Mouse (Mus musculus): ENCODE results near the gene Arhgap10. TPM values are rescaled to one million over a fixed set of nuclear protein-coding genes. Genes with fewer than 3 reads are reported as not detected.

The Arhgap10 gene
- total and polyA plus RNA-seq, 2 experiments from 2014 or later = 4.2 to 5.2 TPM

DNA sequence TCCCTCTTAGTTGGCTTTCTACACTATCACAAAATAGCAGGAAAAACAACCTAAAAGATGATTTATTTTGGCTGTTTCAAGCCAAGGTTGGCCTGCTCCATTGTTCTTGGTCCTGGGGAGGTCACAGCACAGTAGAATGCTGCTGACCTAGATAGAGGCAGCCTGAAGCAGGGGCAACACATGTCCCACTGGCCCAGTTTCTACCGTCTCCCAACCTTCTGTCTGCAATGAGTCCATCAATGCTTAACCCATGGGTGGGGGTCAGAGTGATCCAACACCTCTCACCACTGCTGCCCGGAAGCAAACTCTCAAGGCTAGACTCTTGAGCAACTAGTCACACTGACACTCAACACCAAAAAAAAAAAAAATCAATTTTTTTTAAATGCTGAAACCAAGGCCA is 31.0 kb downstream of the Arhgap10 start:
- ATAC-seq (no peak), DNase-seq (ENCODE audit: low spot score) (no peak)
- Histone ChIP-seq H3K4me3 (ENCODE audit: low read length) (no peak overlapping the region), H3K27me3 (ENCODE audit: insufficient read depth, low read length) (no peaks in the 10 kb centered on the region), H3K9ac (replicated peaks; ENCODE audit: low read length) (no peak overlapping the region), H3K27ac (no peak overlapping the region), H3K4me1 (ENCODE audit: insufficient read depth, low read length) (no peaks in the 10 kb centered on the region), H3K36me3 (ENCODE audit: insufficient read depth, low read length) (no peaks in the 10 kb centered on the region), H3K9me3 (ENCODE audit: low read length) (no peaks in the 10 kb centered on the region), H3K4me2 (ENCODE audit: low read depth, low read length) (no peak overlapping the region)
- TF ChIP-seq CTCF (IDR thresholded peaks at IDR 0.05; ENCODE audit: low read depth) = no peak
- WGBS = 85% methylated on average over 2 of the region's 2 CpGs

DNA sequence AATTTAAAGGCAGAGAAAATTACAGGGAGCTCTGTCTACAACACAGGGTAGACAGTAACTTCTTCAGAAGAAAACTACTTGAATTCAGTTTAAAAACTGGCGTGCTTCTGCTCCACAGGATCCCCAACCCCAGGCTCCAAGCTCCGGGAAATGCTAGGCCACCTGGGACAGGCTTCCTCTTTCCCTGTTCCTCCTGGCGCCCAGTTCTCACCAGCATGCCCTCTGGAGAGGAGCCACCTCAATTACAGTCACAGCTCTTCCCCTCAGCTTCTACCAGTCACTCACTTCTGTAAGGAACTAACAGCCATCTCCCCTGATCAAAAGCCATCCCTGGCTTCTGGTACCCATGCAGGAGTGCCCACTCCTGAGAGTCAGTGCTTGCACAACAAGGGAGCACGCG is 32.9 kb downstream of the Arhgap10 start:
- Histone ChIP-seq H3K36me3 (ENCODE audit: insufficient read depth, low read length) (no peaks in the 10 kb centered on the region), H3K9me3 (ENCODE audit: low read length) (no peaks in the 10 kb centered on the region), H3K27ac (no peak overlapping the region), H3K4me1 (ENCODE audit: insufficient read depth, low read length) (no peaks in the 10 kb centered on the region), H3K4me3 (ENCODE audit: low read length) (no peak overlapping the region), H3K9ac (replicated peaks; ENCODE audit: low read length) (no peak overlapping the region), H3K27me3 (ENCODE audit: insufficient read depth, low read length) (no peaks in the 10 kb centered on the region), H3K4me2 (ENCODE audit: low read depth, low read length) (no peak overlapping the region)
- 80% methylated on average over 5 of the region's 5 CpGs for WGBS
- no peak for ATAC-seq
- no peak for TF ChIP-seq CTCF (IDR thresholded peaks at IDR 0.05; ENCODE audit: low read depth)
- no peak for DNase-seq (ENCODE audit: low spot score)

DNA sequence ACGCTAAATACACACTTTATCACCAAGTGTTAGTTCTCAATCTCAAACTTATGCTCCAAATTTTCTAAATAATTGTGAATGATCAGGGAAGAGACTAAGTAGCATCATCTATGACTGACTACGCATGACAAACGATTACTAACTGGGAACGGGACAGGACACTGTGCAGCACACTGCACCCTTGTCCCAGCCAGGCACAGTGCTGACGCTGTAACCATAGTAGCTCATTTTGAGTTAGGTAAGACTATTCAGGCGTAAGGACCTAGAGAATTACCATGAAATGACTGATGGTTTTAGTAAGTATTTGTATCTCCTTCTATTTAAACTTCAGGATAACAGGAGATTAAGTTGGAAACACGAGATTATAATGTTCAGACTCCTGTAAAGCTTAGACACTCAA is 33.5 kb downstream of the Arhgap10 start:
- 58% methylated on average over 7 of the region's 7 CpGs for WGBS
- Histone ChIP-seq H3K4me2 (ENCODE audit: low read depth, low read length) (no peak overlapping the region), H3K4me3 (ENCODE audit: low read length) (no peak overlapping the region), H3K9ac (replicated peaks; ENCODE audit: low read length) (no peak overlapping the region), H3K9me3 (ENCODE audit: low read length) (no peaks in the 10 kb centered on the region), H3K4me1 (ENCODE audit: insufficient read depth, low read length) (no peaks in the 10 kb centered on the region), H3K36me3 (ENCODE audit: insufficient read depth, low read length) (no peaks in the 10 kb centered on the region), H3K27me3 (ENCODE audit: insufficient read depth, low read length) (no peaks in the 10 kb centered on the region), H3K27ac (no peak overlapping the region)
- DNase-seq (ENCODE audit: low spot score) (no peak), ATAC-seq (no peak; the same call in 1 of the 2 replicates)
- no peak for TF ChIP-seq CTCF (IDR thresholded peaks at IDR 0.05; ENCODE audit: low read depth)

DNA sequence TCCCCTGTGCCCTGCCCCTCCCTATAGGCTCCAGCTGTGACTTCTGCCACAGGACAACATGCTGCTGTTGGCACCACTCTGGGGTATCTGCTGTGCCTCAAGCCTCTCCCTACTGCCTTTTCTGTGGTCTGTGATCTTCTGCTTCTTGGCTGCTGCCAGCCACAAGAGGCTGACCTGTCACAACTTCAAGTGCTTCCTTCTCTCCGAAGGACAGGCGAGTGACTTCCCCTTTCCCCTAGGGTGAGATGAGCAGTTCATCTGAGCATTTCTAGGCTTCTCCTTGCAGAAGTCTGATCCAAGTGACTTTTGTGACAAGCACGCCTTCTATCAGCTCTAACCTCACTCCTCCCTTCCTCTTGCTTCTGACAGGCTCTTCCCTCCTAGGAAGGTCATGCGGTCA is 34.1 kb downstream of the Arhgap10 start:
- no peaks in the 10 kb centered on the region for H3K9me3 ChIP-seq (ENCODE audit: low read length)
- WGBS = 87% methylated on average over 4 of the region's 4 CpGs
- no peaks in the 10 kb centered on the region for H3K36me3 ChIP-seq (ENCODE audit: insufficient read depth, low read length)
- H3K4me2 ChIP-seq (ENCODE audit: low read depth, low read length) = no peak overlapping the region
- H3K9ac ChIP-seq (replicated peaks; ENCODE audit: low read length) = no peak overlapping the region
- no peaks in the 10 kb centered on the region for H3K4me1 ChIP-seq (ENCODE audit: insufficient read depth, low read length)
- no peak overlapping the region for H3K4me3 ChIP-seq (ENCODE audit: low read length)
- H3K27ac ChIP-seq = no peak overlapping the region
- no peaks in the 10 kb centered on the region for H3K27me3 ChIP-seq (ENCODE audit: insufficient read depth, low read length)
- TF ChIP-seq CTCF (IDR thresholded peaks at IDR 0.05; ENCODE audit: low read depth) = no peak
- DNase-seq (ENCODE audit: low spot score) = no peak
- no peak for ATAC-seq

DNA sequence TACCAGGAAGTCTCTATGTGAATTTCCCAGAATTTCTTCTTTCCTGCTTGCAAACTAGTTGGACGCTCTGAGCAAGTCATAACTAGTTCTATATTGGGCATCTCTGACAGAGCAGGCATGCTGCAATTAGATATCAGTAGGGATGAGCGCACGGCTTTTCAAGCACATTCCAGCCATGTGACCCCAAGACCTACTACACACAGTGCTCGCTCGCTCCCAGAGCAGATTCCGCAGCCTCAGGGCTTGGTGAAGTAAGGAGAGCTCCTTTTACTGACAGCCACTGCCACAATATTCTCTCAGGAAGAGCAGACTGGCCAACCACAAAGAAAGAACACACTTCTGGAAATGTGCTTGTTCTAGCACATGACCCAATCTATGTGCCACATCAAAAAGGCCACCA is 36.0 kb downstream of the Arhgap10 start:
- Histone ChIP-seq H3K4me2 (ENCODE audit: low read depth, low read length) (no peak overlapping the region), H3K4me1 (ENCODE audit: insufficient read depth, low read length) (no peaks in the 10 kb centered on the region), H3K9ac (replicated peaks; ENCODE audit: low read length) (no peak overlapping the region), H3K27me3 (ENCODE audit: insufficient read depth, low read length) (no peaks in the 10 kb centered on the region), H3K9me3 (ENCODE audit: low read length) (no peaks in the 10 kb centered on the region), H3K36me3 (ENCODE audit: insufficient read depth, low read length) (no peaks in the 10 kb centered on the region), H3K4me3 (ENCODE audit: low read length) (no peak overlapping the region), H3K27ac (no peak overlapping the region)
- DNase-seq (ENCODE audit: low spot score) (no peak), ATAC-seq (no peak)
- 67% methylated on average over 6 of the region's 6 CpGs for WGBS
- TF ChIP-seq CTCF (IDR thresholded peaks at IDR 0.05; ENCODE audit: low read depth) = no peak

DNA sequence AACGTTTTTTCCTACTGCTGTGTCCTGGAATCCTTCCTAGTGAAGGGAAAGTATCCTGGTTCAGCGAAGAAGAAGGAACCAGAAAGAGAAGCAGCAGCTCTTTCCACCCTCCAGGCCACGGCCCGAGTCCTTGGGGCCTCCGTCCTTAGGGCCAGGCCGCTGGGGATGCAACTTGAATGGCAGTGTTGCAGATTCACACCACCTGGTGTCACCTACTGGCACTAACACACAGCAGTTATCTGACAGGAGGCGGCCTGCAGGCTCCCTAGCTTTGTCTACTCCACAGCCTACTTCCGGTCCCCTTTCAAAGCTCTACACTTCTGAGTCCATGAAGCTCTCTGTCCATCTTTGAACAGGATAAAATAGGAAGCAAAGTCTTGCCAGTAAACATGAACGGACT is 37.8 kb downstream of the Arhgap10 start:
- no peak for DNase-seq (ENCODE audit: low spot score)
- no peak overlapping the region for H3K4me3 ChIP-seq (ENCODE audit: low read length)

DNA sequence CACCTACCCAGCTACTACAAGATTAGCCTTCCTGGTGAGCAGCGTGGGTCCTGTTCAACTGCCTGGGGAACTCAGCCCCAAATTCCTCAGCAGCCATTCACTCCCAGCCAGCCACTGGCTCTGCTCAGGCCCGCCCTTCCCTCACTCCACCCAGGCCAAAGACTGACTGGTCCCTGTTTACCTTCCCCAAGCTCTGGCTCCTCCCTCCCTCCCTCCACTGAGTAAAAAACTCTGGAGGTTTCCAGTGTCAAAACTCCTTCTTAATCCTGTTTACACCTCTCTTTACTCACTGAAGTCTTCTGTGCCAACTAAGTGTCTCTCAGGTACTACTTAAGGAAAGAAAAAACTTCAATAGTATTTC is 38.9 kb downstream of the Arhgap10 start:
- ATAC-seq = no peak
- 52% methylated on average over 2 of the region's 2 CpGs for WGBS
- no peak overlapping the region for H3K4me2 ChIP-seq (ENCODE audit: low read depth, low read length)

More for the DNA sequence above, 37.8 kb downstream of the Arhgap10 start:
- H3K9me3 ChIP-seq (ENCODE audit: low read length) = no peaks in the 10 kb centered on the region
- no peaks in the 10 kb centered on the region for H3K4me1 ChIP-seq (ENCODE audit: insufficient read depth, low read length)
- no peak overlapping the region for H3K9ac ChIP-seq (replicated peaks; ENCODE audit: low read length)
- WGBS = 85% methylated on average over 9 of the region's 9 CpGs
- no peak for TF ChIP-seq CTCF (IDR thresholded peaks at IDR 0.05; ENCODE audit: low read depth)
- H3K36me3 ChIP-seq (ENCODE audit: insufficient read depth, low read length) = no peaks in the 10 kb centered on the region
- H3K27ac ChIP-seq = no peak overlapping the region
- H3K4me2 ChIP-seq (ENCODE audit: low read depth, low read length) = no peak overlapping the region
- no peaks in the 10 kb centered on the region for H3K27me3 ChIP-seq (ENCODE audit: insufficient read depth, low read length)
- ATAC-seq = no peak

More for the DNA sequence above, 38.9 kb downstream of the Arhgap10 start:
- no peaks in the 10 kb centered on the region for H3K27me3 ChIP-seq (ENCODE audit: insufficient read depth, low read length)
- no peaks in the 10 kb centered on the region for H3K4me1 ChIP-seq (ENCODE audit: insufficient read depth, low read length)
- no peak overlapping the region for H3K9ac ChIP-seq (replicated peaks; ENCODE audit: low read length)
- TF ChIP-seq CTCF (IDR thresholded peaks at IDR 0.05; ENCODE audit: low read depth) = no peak
- no peak overlapping the region for H3K4me3 ChIP-seq (ENCODE audit: low read length)
- no peak for DNase-seq (ENCODE audit: low spot score)
- H3K36me3 ChIP-seq (ENCODE audit: insufficient read depth, low read length) = no peaks in the 10 kb centered on the region
- H3K9me3 ChIP-seq (ENCODE audit: low read length) = no peaks in the 10 kb centered on the region
- no peak overlapping the region for H3K27ac ChIP-seq
